In the genomic region with DNA sequence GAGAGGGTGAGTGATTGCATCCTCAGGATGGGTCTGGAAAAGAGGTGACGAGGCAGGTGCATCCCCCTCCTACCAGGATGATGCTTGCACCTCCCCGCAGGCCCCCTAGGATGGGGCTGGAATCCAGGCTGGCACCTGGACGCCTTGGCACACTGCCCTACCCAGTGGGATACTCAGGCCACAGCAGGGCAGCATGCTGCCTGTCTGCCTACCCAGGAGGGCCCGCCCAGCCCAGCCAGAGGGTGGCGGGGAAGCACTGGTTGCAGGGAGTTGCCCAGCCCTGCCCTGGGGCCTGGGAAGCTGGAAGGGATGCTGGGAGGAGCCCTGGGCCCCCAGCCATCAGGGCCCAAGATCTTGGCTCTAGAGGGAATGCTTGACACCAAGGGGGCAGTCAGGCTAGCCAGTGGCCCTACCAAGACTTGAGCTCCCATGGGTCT, we compare ENCODE assay signal across 8 mouse cellular contexts. TPM values are rescaled to one million over a fixed set of nuclear protein-coding genes. Genes with fewer than 3 reads are reported as not detected.
DNase-seq lines count a peak whose midpoint lies in the region; ATAC-seq and TF ChIP-seq lines count a peak whose summit lies in the region.

No protein-coding gene starts in this region.

- no peaks in the 10 kb centered on the region for H3K36me3 ChIP-seq in ES-E14 (ENCODE audit: control insufficient read depth, insufficient read depth, low read length, poor library complexity, severe bottlenecking)
- peaks cover 2% of the 10 kb centered on the region for H3K36me3 ChIP-seq in embryonic facial prominence, embryonic 15.5 days
- H3K36me3 ChIP-seq in limb, embryonic 12.5 days = peaks cover 7% of the 10 kb centered on the region
- no peaks in the 10 kb centered on the region for H3K36me3 ChIP-seq in midbrain, embryonic 16.5 days (ENCODE audit: control insufficient read depth, insufficient read depth, low read length)

- no peak for ATAC-seq in embryonic facial prominence, embryonic 15.5 days (ENCODE audit: insufficient number of reproducible peaks, low FRiP score, low TSS enrichment, low read depth)
- ATAC-seq in limb, embryonic 12.5 days (ENCODE audit: insufficient number of reproducible peaks, insufficient read depth, low FRiP score, low TSS enrichment, low read depth) = no peak; the same call in 1 of the 2 replicates
- ATAC-seq in midbrain, embryonic 16.5 days = peak; percentile 11

- H3K27me3 ChIP-seq in embryonic facial prominence, embryonic 15.5 days = no peaks in the 10 kb centered on the region
- H3K27me3 ChIP-seq in limb, embryonic 12.5 days = no peaks in the 10 kb centered on the region
- H3K27me3 ChIP-seq in midbrain, embryonic 16.5 days (ENCODE audit: control insufficient read depth, insufficient read depth, low read depth, low read length) = no peaks in the 10 kb centered on the region

- peaks cover 17 to 46% of the 10 kb centered on the region in 2 experiments for H3K4me1 ChIP-seq in ES-E14 (ENCODE audit: control insufficient read depth in 2 of 2, insufficient read depth in 2 of 2, low read length in 2 of 2, poor library complexity in 1 of 2)
- H3K4me1 ChIP-seq in embryonic facial prominence, embryonic 15.5 days = peaks cover 68% of the 10 kb centered on the region
- H3K4me1 ChIP-seq in limb, embryonic 12.5 days (replicated peaks) = peaks cover 77% of the 10 kb centered on the region
- peaks cover 49% of the 10 kb centered on the region for H3K4me1 ChIP-seq in midbrain, embryonic 16.5 days (ENCODE audit: control insufficient read depth, insufficient read depth, low read length)

- peak overlapping the region; percentile 90 for H3K4me2 ChIP-seq in embryonic facial prominence, embryonic 15.5 days (replicated peaks)
- peak overlapping the region; percentile 99 for H3K4me2 ChIP-seq in limb, embryonic 12.5 days
- peak overlapping the region; percentile 92 for H3K4me2 ChIP-seq in midbrain, embryonic 16.5 days (ENCODE audit: low read length)

- H3K4me3 ChIP-seq in ES-E14 (ENCODE audit: insufficient read depth in 1 of 2, low read depth in 1 of 2, low read length in 2 of 2, poor library complexity in 1 of 2, severe bottlenecking in 1 of 2) = peak overlapping the region; percentile 96
- peak overlapping the region; percentile 82 for H3K4me3 ChIP-seq in embryonic facial prominence, embryonic 15.5 days (replicated peaks)
- H3K4me3 ChIP-seq in limb, embryonic 12.5 days (replicated peaks) = peak overlapping the region; percentile 89
- peak overlapping the region; percentile 68 for H3K4me3 ChIP-seq in midbrain, embryonic 16.5 days (ENCODE audit: low read depth, low read length)

- in situ Hi-C loops in ES-E14 (cut with MboI; ENCODE audit: low sequenced_read_pairs in 2 of 2, unreplicated experiment in 2 of 2) = no loop called here

- H3K9ac ChIP-seq in ES-E14 (ENCODE audit: insufficient read depth, low read depth, low read length, poor library complexity, severe bottlenecking) = peak overlapping the region; percentile 89
- H3K9ac ChIP-seq in embryonic facial prominence, embryonic 15.5 days = peak overlapping the region; percentile 86
- peak overlapping the region; percentile 95 for H3K9ac ChIP-seq in limb, embryonic 12.5 days (replicated peaks)
- H3K9ac ChIP-seq in midbrain, embryonic 16.5 days (ENCODE audit: low read depth, low read length) = peak overlapping the region; percentile 84

- no peaks in the 10 kb centered on the region for H3K9me3 ChIP-seq in ES-E14 (ENCODE audit: control insufficient read depth, insufficient read depth, low read depth, low read length)
- no peaks in the 10 kb centered on the region for H3K9me3 ChIP-seq in embryonic facial prominence, embryonic 15.5 days (replicated peaks)
- no peaks in the 10 kb centered on the region for H3K9me3 ChIP-seq in limb, embryonic 12.5 days
- H3K9me3 ChIP-seq in midbrain, embryonic 16.5 days (replicated peaks; ENCODE audit: control insufficient read depth, low read length, poor library complexity, severe bottlenecking) = no peaks in the 10 kb centered on the region

- DNase-seq in adrenal gland, adult 2 months = peak; percentile 61
- DNase-seq in adrenal gland, adult 8-10 months = no peak
- no peak for DNase-seq in ES-E14 (ENCODE audit: low read depth, low spot score)
- DNase-seq in heart, postnatal 4 days = peak; percentile 67
- DNase-seq in thymus, postnatal 14 days = no peak

- WGBS in embryonic facial prominence, embryonic 15.5 days = 10% methylated on average over 5 of the region's 5 CpGs
- 2% methylated on average over 5 of the region's 5 CpGs for WGBS in limb, embryonic 12.5 days
- WGBS in midbrain, embryonic 16.5 days = 0% methylated on average over 5 of the region's 5 CpGs

- H3K27ac ChIP-seq in ES-E14 (ENCODE audit: insufficient read depth, low read depth, low read length, poor library complexity, severe bottlenecking) = no peak overlapping the region
- H3K27ac ChIP-seq in embryonic facial prominence, embryonic 15.5 days (replicated peaks) = peak overlapping the region; percentile 94
- H3K27ac ChIP-seq in limb, embryonic 12.5 days = peak overlapping the region; percentile 97
- peak overlapping the region; percentile 92 for H3K27ac ChIP-seq in midbrain, embryonic 16.5 days (ENCODE audit: low read length)

TF ChIP-seq in ES-E14, 5 proteins besides CTCF, POLR2A, EP300 and RAD21:
- no peak for TF ChIP-seq ZNF384 (IDR thresholded peaks at IDR 0.05; ENCODE audit: low read depth, low read length)

RNA-seq across cellular contexts. Expression of gene Glis2, which starts 1.0 kb away (rescaled TPM):
- 10 to 100 TPM; 17.3 to 27.4 TPM for total RNA-seq in adrenal gland, adult 2 months (2021)
- 28.9 and 29.3 TPM in 2 replicates for polyA plus RNA-seq in adrenal gland, adult 2 months (2012; rRNA removed)
- 10 to 100 TPM; 14.6 to 28.9 (median 23.8) TPM for total RNA-seq in adrenal gland, adult 8-10 months (2022)
- total RNA-seq in ES-E14 (2012; rRNA removed) = 18.2 and 19.6 TPM in 2 replicates
- 33.2 and 33.4 TPM in 2 replicates for polyA plus RNA-seq in embryonic facial prominence, embryonic 15.5 days (2015; fragmentation: Nextera tagmentation; extraction: Ambion mirVana)
- 10 to 100 TPM; 35.3 to 43.8 TPM for total RNA-seq in heart, postnatal 4 days (2021)
- 28.4 and 32.6 TPM in 2 replicates for polyA plus RNA-seq in limb, embryonic 12.5 days (2016; fragmentation: Nextera tagmentation; extraction: Ambion mirVana)
- 13.0 and 14.0 TPM in 2 replicates for polyA plus RNA-seq in midbrain, embryonic 16.5 days (2015; fragmentation: Nextera tagmentation; extraction: Ambion mirVana)

RNA-seq across cellular contexts. Expression of gene Pam16, which starts 29.2 kb away (rescaled TPM):
- total RNA-seq in adrenal gland, adult 2 months (2021) = 100 to 1,000 TPM; 104 to 111 TPM
- 16.0 and 33.4 TPM in 2 replicates for polyA plus RNA-seq in adrenal gland, adult 2 months (2012; rRNA removed)
- 100 to 1,000 TPM in 2 of 4 experiments, 10 to 100 TPM in 2; 81.7 to 124 (median 102) TPM for total RNA-seq in adrenal gland, adult 8-10 months (2022)
- 127 and 131 TPM in 2 replicates for total RNA-seq in ES-E14 (2012; rRNA removed)
- polyA plus RNA-seq in embryonic facial prominence, embryonic 15.5 days (2015; fragmentation: Nextera tagmentation; extraction: Ambion mirVana) = 83.4 and 107 TPM in 2 replicates
- total RNA-seq in heart, postnatal 4 days (2021) = 10 to 100 TPM; 89.5 to 92.6 TPM
- 111 and 120 TPM in 2 replicates for polyA plus RNA-seq in limb, embryonic 12.5 days (2016; fragmentation: Nextera tagmentation; extraction: Ambion mirVana)
- polyA plus RNA-seq in midbrain, embryonic 16.5 days (2015; fragmentation: Nextera tagmentation; extraction: Ambion mirVana) = 144 and 153 TPM in 2 replicates

RNA-seq across cellular contexts. Expression of gene Tfap4, which starts 35.9 kb away (rescaled TPM):
- 1 to 10 TPM; 3.8 to 6.7 TPM for total RNA-seq in adrenal gland, adult 2 months (2021)
- 3.6 and 4.0 TPM in 2 replicates for polyA plus RNA-seq in adrenal gland, adult 2 months (2012; rRNA removed)
- total RNA-seq in adrenal gland, adult 8-10 months (2022) = 10 to 100 TPM in 1 of 4 experiments, 1 to 10 TPM in 3; 6.1 to 10.8 (median 7.6) TPM
- 15.4 and 19.0 TPM in 2 replicates for total RNA-seq in ES-E14 (2012; rRNA removed)
- 23.6 and 24.5 TPM in 2 replicates for polyA plus RNA-seq in embryonic facial prominence, embryonic 15.5 days (2015; fragmentation: Nextera tagmentation; extraction: Ambion mirVana)
- 1 to 10 TPM; 3.5 to 4.7 TPM for total RNA-seq in heart, postnatal 4 days (2021)
- 29.1 and 31.0 TPM in 2 replicates for polyA plus RNA-seq in limb, embryonic 12.5 days (2016; fragmentation: Nextera tagmentation; extraction: Ambion mirVana)
- 8.0 and 9.1 TPM in 2 replicates for polyA plus RNA-seq in midbrain, embryonic 16.5 days (2015; fragmentation: Nextera tagmentation; extraction: Ambion mirVana)

RNA-seq across cellular contexts. Expression of gene Vasn, which starts 44.2 kb away (rescaled TPM):
- 10 to 100 TPM in 1 of 2 experiments, 1 to 10 TPM in 1; 8.4 to 15.4 TPM for total RNA-seq in adrenal gland, adult 2 months (2021)
- 28.1 and 30.9 TPM in 2 replicates for polyA plus RNA-seq in adrenal gland, adult 2 months (2012; rRNA removed)
- total RNA-seq in adrenal gland, adult 8-10 months (2022) = 10 to 100 TPM; 10.1 to 16.9 (median 11.1) TPM
- 8.7 and 11.2 TPM in 2 replicates for total RNA-seq in ES-E14 (2012; rRNA removed)
- 33.7 and 36.8 TPM in 2 replicates for polyA plus RNA-seq in embryonic facial prominence, embryonic 15.5 days (2015; fragmentation: Nextera tagmentation; extraction: Ambion mirVana)
- 10 to 100 TPM; 17.7 to 18.2 TPM for total RNA-seq in heart, postnatal 4 days (2021)
- 29.4 and 30.4 TPM in 2 replicates for polyA plus RNA-seq in limb, embryonic 12.5 days (2016; fragmentation: Nextera tagmentation; extraction: Ambion mirVana)
- 4.2 and 4.3 TPM in 2 replicates for polyA plus RNA-seq in midbrain, embryonic 16.5 days (2015; fragmentation: Nextera tagmentation; extraction: Ambion mirVana)

RNA-seq across cellular contexts. Expression of gene Dnaja3, which starts 44.2 kb away (rescaled TPM):
- total RNA-seq in adrenal gland, adult 2 months (2021) = 100 to 1,000 TPM; 122 to 148 TPM
- polyA plus RNA-seq in adrenal gland, adult 2 months (2012; rRNA removed) = 33.2 and 37.5 TPM in 2 replicates
- 100 to 1,000 TPM; 107 to 132 (median 117) TPM for total RNA-seq in adrenal gland, adult 8-10 months (2022)
- 45.5 and 53.2 TPM in 2 replicates for total RNA-seq in ES-E14 (2012; rRNA removed)
- polyA plus RNA-seq in embryonic facial prominence, embryonic 15.5 days (2015; fragmentation: Nextera tagmentation; extraction: Ambion mirVana) = 61.2 and 62.6 TPM in 2 replicates
- total RNA-seq in heart, postnatal 4 days (2021) = 10 to 100 TPM; 82.7 to 84.7 TPM
- 55.1 and 58.0 TPM in 2 replicates for polyA plus RNA-seq in limb, embryonic 12.5 days (2016; fragmentation: Nextera tagmentation; extraction: Ambion mirVana)
- polyA plus RNA-seq in midbrain, embryonic 16.5 days (2015; fragmentation: Nextera tagmentation; extraction: Ambion mirVana) = 69.2 and 70.2 TPM in 2 replicates

Comparison
In these comparisons a context has a peak if more than half of its experiments do, and no peak if none do; other contexts are left out.
1. DNase-seq: peak in adrenal gland, adult 2 months (single experiment) and heart, postnatal 4 days (single experiment); none in adrenal gland, adult 8-10 months (single experiment), ES-E14 (single experiment) and thymus, postnatal 14 days (single experiment).
2. Peak in every context shown above with its lines, with median percentiles within 50 percentile points of each other: H3K4me3 ChIP-seq, H3K9ac ChIP-seq and H3K4me2 ChIP-seq.